Mouse (Mus musculus): ENCODE measurements at regions not wholly inside any gene's neighbourhood (a gene's known extent, or its start where the extent isn't known, plus 50 kb on each side); places are given as distances from the start of the nearest gene placed in this dataset.

- TF ChIP-seq CTCF (IDR thresholded peaks at IDR 0.05; ENCODE audit: borderline replicate concordance, extremely low read depth, insufficient read depth, insufficient read length), result no peak
- TF ChIP-seq POLR2A (IDR thresholded peaks at IDR 0.05; ENCODE audit: borderline replicate concordance, extremely low read depth, insufficient read depth, insufficient read length, poor library complexity, severe bottlenecking), result no peak
- no peak for DNase-seq (ENCODE audit: low read depth)
Observed at GRCm38 (mm10) chr1:193844868-193845267, 474.8 kb upstream of the Camk1g start.

GRCm38 (mm10) chr1:193844461-193844860 is 474.4 kb upstream of the Camk1g start:
- DNase-seq (ENCODE audit: low read depth), result no peak
- TF ChIP-seq CTCF (IDR thresholded peaks at IDR 0.05; ENCODE audit: borderline replicate concordance, extremely low read depth, insufficient read depth, insufficient read length), result no peak
- TF ChIP-seq POLR2A (IDR thresholded peaks at IDR 0.05; ENCODE audit: borderline replicate concordance, extremely low read depth, insufficient read depth, insufficient read length, poor library complexity, severe bottlenecking), result no peak

- no peak for DNase-seq (ENCODE audit: low read depth)
- TF ChIP-seq CTCF (IDR thresholded peaks at IDR 0.05; ENCODE audit: borderline replicate concordance, extremely low read depth, insufficient read depth, insufficient read length) (no peak), POLR2A (IDR thresholded peaks at IDR 0.05; ENCODE audit: borderline replicate concordance, extremely low read depth, insufficient read depth, insufficient read length, poor library complexity, severe bottlenecking) (no peak)
Observed at GRCm38 (mm10) chr1:193800998-193801397, 430.9 kb upstream of the Camk1g start.

GRCm38 (mm10) chr1:193790579-193790978 is 420.5 kb upstream of the Camk1g start:
- peak; percentile 77 for DNase-seq (ENCODE audit: low read depth)
- TF ChIP-seq CTCF (IDR thresholded peaks at IDR 0.05; ENCODE audit: borderline replicate concordance, extremely low read depth, insufficient read depth, insufficient read length) (no peak), POLR2A (IDR thresholded peaks at IDR 0.05; ENCODE audit: borderline replicate concordance, extremely low read depth, insufficient read depth, insufficient read length, poor library complexity, severe bottlenecking) (no peak)

- no peak for DNase-seq (ENCODE audit: low read depth)
- no peak for TF ChIP-seq CTCF (IDR thresholded peaks at IDR 0.05; ENCODE audit: borderline replicate concordance, extremely low read depth, insufficient read depth, insufficient read length)
- no peak for TF ChIP-seq POLR2A (IDR thresholded peaks at IDR 0.05; ENCODE audit: borderline replicate concordance, extremely low read depth, insufficient read depth, insufficient read length, poor library complexity, severe bottlenecking)
Observed at GRCm38 (mm10) chr1:193788496-193788895, 418.4 kb upstream of the Camk1g start.

GRCm38 (mm10) chr1:193787417-193787816 is 417.3 kb upstream of the Camk1g start:
- peak; percentile 38 for DNase-seq (ENCODE audit: low read depth)

GRCm38 (mm10) chr1:193784966-193785365 is 414.9 kb upstream of the Camk1g start:
- peak; percentile 80 for DNase-seq (ENCODE audit: low read depth)
- TF ChIP-seq CTCF (IDR thresholded peaks at IDR 0.05; ENCODE audit: borderline replicate concordance, extremely low read depth, insufficient read depth, insufficient read length) (no peak), POLR2A (IDR thresholded peaks at IDR 0.05; ENCODE audit: borderline replicate concordance, extremely low read depth, insufficient read depth, insufficient read length, poor library complexity, severe bottlenecking) (no peak)

More at GRCm38 (mm10) chr1:193787417-193787816, 417.3 kb upstream of the Camk1g start:
- TF ChIP-seq POLR2A (IDR thresholded peaks at IDR 0.05; ENCODE audit: borderline replicate concordance, extremely low read depth, insufficient read depth, insufficient read length, poor library complexity, severe bottlenecking), result no peak
- no peak for TF ChIP-seq CTCF (IDR thresholded peaks at IDR 0.05; ENCODE audit: borderline replicate concordance, extremely low read depth, insufficient read depth, insufficient read length)

- no peak for DNase-seq (ENCODE audit: low read depth)
- no peak for TF ChIP-seq CTCF (IDR thresholded peaks at IDR 0.05; ENCODE audit: borderline replicate concordance, extremely low read depth, insufficient read depth, insufficient read length)
- no peak for TF ChIP-seq POLR2A (IDR thresholded peaks at IDR 0.05; ENCODE audit: borderline replicate concordance, extremely low read depth, insufficient read depth, insufficient read length, poor library complexity, severe bottlenecking)
Observed at GRCm38 (mm10) chr1:193784526-193784925, 414.4 kb upstream of the Camk1g start.

GRCm38 (mm10) chr1:193778181-193778580 is 408.1 kb upstream of the Camk1g start:
- TF ChIP-seq POLR2A (IDR thresholded peaks at IDR 0.05; ENCODE audit: borderline replicate concordance, extremely low read depth, insufficient read depth, insufficient read length, poor library complexity, severe bottlenecking), result no peak
- TF ChIP-seq CTCF (IDR thresholded peaks at IDR 0.05; ENCODE audit: borderline replicate concordance, extremely low read depth, insufficient read depth, insufficient read length), result no peak
- DNase-seq (ENCODE audit: low read depth), result no peak

- TF ChIP-seq CTCF (IDR thresholded peaks at IDR 0.05; ENCODE audit: borderline replicate concordance, extremely low read depth, insufficient read depth, insufficient read length) (no peak), POLR2A (IDR thresholded peaks at IDR 0.05; ENCODE audit: borderline replicate concordance, extremely low read depth, insufficient read depth, insufficient read length, poor library complexity, severe bottlenecking) (no peak)
- DNase-seq (ENCODE audit: low read depth), result no peak
Observed at GRCm38 (mm10) chr1:193769546-193769945, 399.4 kb upstream of the Camk1g start.

- no peak for DNase-seq (ENCODE audit: low read depth)
- TF ChIP-seq CTCF (IDR thresholded peaks at IDR 0.05; ENCODE audit: borderline replicate concordance, extremely low read depth, insufficient read depth, insufficient read length), result no peak
- TF ChIP-seq POLR2A (IDR thresholded peaks at IDR 0.05; ENCODE audit: borderline replicate concordance, extremely low read depth, insufficient read depth, insufficient read length, poor library complexity, severe bottlenecking), result no peak
Observed at GRCm38 (mm10) chr1:193764103-193764502, 394.0 kb upstream of the Camk1g start.

- TF ChIP-seq CTCF (IDR thresholded peaks at IDR 0.05; ENCODE audit: borderline replicate concordance, extremely low read depth, insufficient read depth, insufficient read length) (no peak), POLR2A (IDR thresholded peaks at IDR 0.05; ENCODE audit: borderline replicate concordance, extremely low read depth, insufficient read depth, insufficient read length, poor library complexity, severe bottlenecking) (no peak)
- peak; percentile 76 for DNase-seq (ENCODE audit: low read depth)
Observed at GRCm38 (mm10) chr1:193751819-193752251, 381.7 kb upstream of the Camk1g start.
